In the genomic region with DNA sequence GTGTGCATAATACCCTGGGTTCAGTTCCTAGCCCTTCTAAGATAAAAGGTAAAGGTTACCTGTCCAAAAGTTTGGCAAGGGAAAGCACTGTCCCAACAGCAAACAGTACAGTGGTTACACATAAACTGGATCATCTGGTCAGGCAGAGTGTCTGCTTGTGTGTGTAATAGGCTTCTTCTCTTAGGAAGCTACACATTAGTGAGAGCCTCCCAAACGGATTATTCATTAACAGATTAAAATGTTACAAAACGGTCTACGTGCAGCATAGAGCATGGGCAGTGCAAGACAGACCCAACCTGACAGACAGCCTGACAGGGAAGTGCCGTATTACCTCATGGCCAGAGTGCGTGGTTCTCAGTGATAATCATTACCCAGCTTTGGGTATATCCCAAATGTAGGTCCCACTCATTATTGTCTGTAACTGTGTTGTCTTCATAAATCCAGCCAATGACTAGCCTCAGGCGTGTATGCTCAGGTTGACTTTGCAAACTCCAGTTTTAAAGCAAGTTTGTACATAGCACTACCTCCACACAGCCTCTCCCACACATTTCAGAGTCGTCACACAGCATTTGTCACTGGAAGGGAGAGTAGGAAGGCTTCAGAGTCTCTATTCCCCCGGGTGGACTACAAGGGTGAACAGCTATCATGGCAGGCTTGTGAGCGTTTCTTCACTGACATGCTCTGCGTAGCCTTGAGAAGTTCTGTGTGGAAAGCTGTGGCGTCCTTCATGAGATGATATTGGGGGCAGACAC, we compare ENCODE assay signal across 18 mouse cellular contexts. TPM values are rescaled to one million over a fixed set of nuclear protein-coding genes. Genes with fewer than 3 reads are reported as not detected.
DNase-seq lines count a peak whose midpoint lies in the region; ATAC-seq and TF ChIP-seq lines count a peak whose summit lies in the region.
"Had no signal": no experiment of that assay in that cellular context is flagged by ENCODE, and none has a peak within 500 bp of the region (broad histone marks: within the 10 kb centered on the region; RNA-seq: fewer than 3 reads in every experiment).

No protein-coding gene starts in this region.

- H3K4me2 ChIP-seq in intestine, embryonic 14.5 days (ENCODE audit: low read length): no peak overlapping the region
- no peak overlapping the region for H3K4me2 ChIP-seq in stomach, embryonic 15.5 days
- H3K4me2 ChIP-seq: heart, embryonic 13.5 days; limb, embryonic 15.5 days; midbrain, embryonic 13.5 days had no signal

- H3K9ac ChIP-seq in intestine, embryonic 14.5 days (ENCODE audit: low read length): no peak overlapping the region
- no peak overlapping the region for H3K9ac ChIP-seq in stomach, embryonic 15.5 days
- H3K9ac ChIP-seq: heart, embryonic 13.5 days; limb, embryonic 15.5 days; midbrain, embryonic 13.5 days had no signal

- peak; percentile 59 for ATAC-seq in intestine, embryonic 14.5 days (replicated peaks; ENCODE audit: low FRiP score, low TSS enrichment, low read depth)
- ATAC-seq in stomach, embryonic 15.5 days (ENCODE audit: insufficient read depth, low FRiP score, low read depth): peak; percentile 87
- ATAC-seq in megakaryocyte-erythroid progenitor cell, adult 5-6 weeks (replicated peaks; ENCODE audit: low FRiP score, low TSS enrichment, poor library complexity, severe bottlenecking): no peak
- ATAC-seq: hindbrain, postnatal 0 days; midbrain, embryonic 13.5 days had no signal

- H3K36me3 ChIP-seq in intestine, embryonic 14.5 days (ENCODE audit: control insufficient read depth, insufficient read depth, low read length): peaks cover 58% of the 10 kb centered on the region
- no peaks in the 10 kb centered on the region; the same call in 1 of the 2 replicates for H3K36me3 ChIP-seq in kidney, adult 2 months (ENCODE audit: control insufficient read depth, insufficient read depth, low read length)
- H3K36me3 ChIP-seq in stomach, embryonic 15.5 days: peaks cover 39% of the 10 kb centered on the region

- no peaks in the 10 kb centered on the region for H3K4me1 ChIP-seq in intestine, embryonic 14.5 days (replicated peaks; ENCODE audit: control insufficient read depth, insufficient read depth, low read length)
- H3K4me1 ChIP-seq in kidney, adult 2 months (ENCODE audit: control insufficient read depth, insufficient read depth, low read length): peaks cover 21% of the 10 kb centered on the region
- no peaks in the 10 kb centered on the region for H3K4me1 ChIP-seq in stomach, embryonic 15.5 days
- H3K4me1 ChIP-seq: limb, embryonic 15.5 days; midbrain, embryonic 13.5 days had no signal

- no peak for TF ChIP-seq CTCF in kidney, adult 2 months (conservative IDR thresholded peaks at IDR 0.05; ENCODE audit: insufficient read depth, insufficient read length, low read depth, low read length)
- no peak for TF ChIP-seq CTCF in left cerebral cortex, adult 2 months (IDR thresholded peaks at IDR 0.05)

- TF ChIP-seq POLR2A in kidney, adult 2 months (IDR thresholded peaks at IDR 0.05; ENCODE audit: low read depth, low read length): no peak

- H3K9me3 ChIP-seq in intestine, embryonic 14.5 days (ENCODE audit: control insufficient read depth, low read length): no peaks in the 10 kb centered on the region
- no peaks in the 10 kb centered on the region for H3K9me3 ChIP-seq in stomach, embryonic 15.5 days
- H3K9me3 ChIP-seq: G1E; heart, embryonic 13.5 days; limb, embryonic 15.5 days; midbrain, embryonic 13.5 days had no signal

- H3K27me3 ChIP-seq in intestine, embryonic 14.5 days (replicated peaks; ENCODE audit: control insufficient read depth, insufficient read depth, low read length): no peaks in the 10 kb centered on the region
- no peaks in the 10 kb centered on the region for H3K27me3 ChIP-seq in kidney, adult 2 months (replicated peaks; ENCODE audit: control insufficient read depth, insufficient read depth, low read length)
- H3K27me3 ChIP-seq in stomach, embryonic 15.5 days (replicated peaks): no peaks in the 10 kb centered on the region
- H3K27me3 ChIP-seq: heart, embryonic 13.5 days; limb, embryonic 15.5 days; midbrain, embryonic 13.5 days had no signal

- no peak for DNase-seq in intestine, embryonic 14.5 days (ENCODE audit: low spot score)
- DNase-seq in kidney, adult 2 months: peak; percentile 92
- peak; percentile 53 to 82 for DNase-seq in kidney, postnatal 25 days
- no peak for DNase-seq in spleen, adult 18-20 months
- no peak for DNase-seq in left cerebral cortex, adult 2 months (ENCODE audit: extremely low spot score in 1 of 2, low spot score in 2 of 2)
- DNase-seq: adrenal gland, postnatal 14 days; cerebellum, adult 9-10 months; gastrocnemius, postnatal 36 days; heart, postnatal 4 days had no signal

- no peak overlapping the region for H3K27ac ChIP-seq in intestine, embryonic 14.5 days (ENCODE audit: low read depth)
- H3K27ac ChIP-seq in kidney, adult 2 months (ENCODE audit: insufficient read depth, low read depth, low read length): peak overlapping the region; percentile 85
- no peak overlapping the region for H3K27ac ChIP-seq in stomach, embryonic 15.5 days
- H3K27ac ChIP-seq in left cerebral cortex, adult 2 months: no peak overlapping the region
- H3K27ac ChIP-seq: heart, embryonic 13.5 days; hindbrain, postnatal 0 days; limb, embryonic 15.5 days; macrophage; midbrain, embryonic 13.5 days had no signal

- intact Hi-C loops in left cerebral cortex, adult 2 months (cut with DNase I): loop anchor here (10.0 kb wide), 1 partner anchor 519 kb away; no protein-coding TSS in a partner anchor

- WGBS in intestine, embryonic 14.5 days: 84% methylated on average over 11 of the region's 11 CpGs
- WGBS in kidney, adult 2 months: 55% methylated on average over 11 of the region's 11 CpGs
- 84% methylated on average over 11 of the region's 11 CpGs for WGBS in stomach, embryonic 15.5 days

- no peak overlapping the region for H3K4me3 ChIP-seq in intestine, embryonic 14.5 days (ENCODE audit: low read depth, low read length)
- no peak overlapping the region for H3K4me3 ChIP-seq in kidney, adult 2 months (ENCODE audit: insufficient read depth, low read depth, low read length)
- no peak overlapping the region for H3K4me3 ChIP-seq in stomach, embryonic 15.5 days (replicated peaks)
- H3K4me3 ChIP-seq in left cerebral cortex, adult 2 months: no peak overlapping the region
- H3K4me3 ChIP-seq: heart, embryonic 13.5 days; limb, embryonic 15.5 days; midbrain, embryonic 13.5 days had no signal

RNA-seq across cellular contexts. Expression of gene Il17rb, which starts 12.5 kb away (rescaled TPM):
- 0.89 and 1.0 TPM in 2 replicates for polyA plus RNA-seq in intestine, embryonic 14.5 days (2014; fragmentation: Nextera tagmentation; extraction: Ambion mirVana)
- 6.7 and 7.3 TPM in 2 replicates for polyA plus RNA-seq in kidney, adult 2 months (2012; rRNA removed)
- polyA plus RNA-seq in stomach, embryonic 15.5 days (2015; fragmentation: Nextera tagmentation; extraction: Ambion mirVana): 0.96 and 1.3 TPM in 2 replicates
- total RNA-seq in left cerebral cortex, adult 2 months (2021): 1 to 10 TPM; 1.0 to 1.5 TPM
- 0.17 TPM in 1 of 2 replicates, not detected in the other for total RNA-seq in megakaryocyte-erythroid progenitor cell, adult 5-6 weeks (2014; fragmentation: Nextera tagmentation)
- total RNA-seq in megakaryocyte-erythroid progenitor cell, adult 5-6 weeks (2017): not detected in 2 replicates
- total RNA-seq: gastrocnemius, postnatal 36 days had no signal
- polyA plus RNA-seq: G1E, macrophage had no signal

RNA-seq across cellular contexts. Expression of gene Chdh, which starts 12.6 kb away (rescaled TPM):
- 0.55 and 0.58 TPM in 2 replicates for polyA plus RNA-seq in intestine, embryonic 14.5 days (2014; fragmentation: Nextera tagmentation; extraction: Ambion mirVana)
- polyA plus RNA-seq in kidney, adult 2 months (2012; rRNA removed): 112 and 135 TPM in 2 replicates
- 0.71 and 1.2 TPM in 2 replicates for polyA plus RNA-seq in stomach, embryonic 15.5 days (2015; fragmentation: Nextera tagmentation; extraction: Ambion mirVana)
- 1 to 10 TPM; 1.6 to 2.2 TPM for total RNA-seq in left cerebral cortex, adult 2 months (2021)
- 0.11 and 0.84 TPM in 2 replicates for total RNA-seq in megakaryocyte-erythroid progenitor cell, adult 5-6 weeks (2014; fragmentation: Nextera tagmentation)
- total RNA-seq in megakaryocyte-erythroid progenitor cell, adult 5-6 weeks (2017): 0.14 and 1.0 TPM in 2 replicates
- polyA plus RNA-seq: embryonic facial prominence, embryonic 11.5 days; G1E had no signal

RNA-seq across cellular contexts. Expression of gene Actr8, which starts 18.0 kb away (rescaled TPM):
- 51.0 and 57.4 TPM in 2 replicates for polyA plus RNA-seq in intestine, embryonic 14.5 days (2014; fragmentation: Nextera tagmentation; extraction: Ambion mirVana)
- 20.1 and 22.2 TPM in 2 replicates for polyA plus RNA-seq in kidney, adult 2 months (2012; rRNA removed)
- 51.6 and 60.4 TPM in 2 replicates for polyA plus RNA-seq in stomach, embryonic 15.5 days (2015; fragmentation: Nextera tagmentation; extraction: Ambion mirVana)
- 10 to 100 TPM; 86.9 to 91.1 TPM for total RNA-seq in left cerebral cortex, adult 2 months (2021)
- total RNA-seq in megakaryocyte-erythroid progenitor cell, adult 5-6 weeks (2014; fragmentation: Nextera tagmentation): 29.2 and 29.7 TPM in 2 replicates
- total RNA-seq in megakaryocyte-erythroid progenitor cell, adult 5-6 weeks (2017): 24.0 and 54.9 TPM in 2 replicates

RNA-seq across cellular contexts. Expression of gene Selenok, which starts 28.1 kb away (rescaled TPM):
- 193 and 199 TPM in 2 replicates for polyA plus RNA-seq in intestine, embryonic 14.5 days (2014; fragmentation: Nextera tagmentation; extraction: Ambion mirVana)
- 49.4 and 68.3 TPM in 2 replicates for polyA plus RNA-seq in kidney, adult 2 months (2012; rRNA removed)
- polyA plus RNA-seq in stomach, embryonic 15.5 days (2015; fragmentation: Nextera tagmentation; extraction: Ambion mirVana): 281 and 325 TPM in 2 replicates
- 100 to 1,000 TPM; 125 to 148 TPM for total RNA-seq in left cerebral cortex, adult 2 months (2021)
- 42.7 and 60.3 TPM in 2 replicates for total RNA-seq in megakaryocyte-erythroid progenitor cell, adult 5-6 weeks (2014; fragmentation: Nextera tagmentation)
- total RNA-seq in megakaryocyte-erythroid progenitor cell, adult 5-6 weeks (2017): 101 and 175 TPM in 2 replicates

Comparison
In these comparisons a context has a peak if more than half of its experiments do, and no peak if none do; other contexts are left out.
1. DNase-seq: peak in kidney, adult 2 months (single experiment) and kidney, postnatal 25 days (2 of 2); none in intestine, embryonic 14.5 days (single experiment), spleen, adult 18-20 months (0 of 2) and left cerebral cortex, adult 2 months (0 of 2).
2. RNA of gene Chdh, which starts 12.6 kb away (polyA plus RNA-seq): 112 to 135 TPM in kidney, adult 2 months; 0.71 to 1.2 TPM in stomach, embryonic 15.5 days and 0.55 to 0.58 TPM in intestine, embryonic 14.5 days; every median in the first group is over 10 times any median in the second.